Mouse (Mus musculus) MEL (cell line): ENCODE data around the gene Mlxip. TPM values are rescaled to one million over a fixed set of nuclear protein-coding genes. Genes with fewer than 3 reads are reported as not detected.

Experiments used
- DNase-seq: peaks from one replicate; pipeline ENCODE4 v3.0.0; 2011; ENCODE audit warnings: low read depth, low spot score
- H3K27ac ChIP-seq: 2 replicates; pipeline ENCODE4 v1.5.1; 2012; ENCODE audit warnings: low read depth, mild to moderate bottlenecking, control low read depth, low read length, moderate library complexity; ENCODE audit not compliant: control insufficient read depth
- H3K27me3 ChIP-seq, 2 experiments: fragments of 150-350 bp in 1 of 2; sonication (generic) in 1 of 2; 2 replicates each; pipeline ENCODE4 v1.6.1; 2012; ENCODE audit warnings: low read length in 2 of 2, mild to moderate bottlenecking in 2 of 2, improper control_type of control experiment in 1 of 2, moderate library complexity in 1 of 2; ENCODE audit not compliant: insufficient read depth in 2 of 2, control insufficient read depth in 1 of 2
- H3K36me3 ChIP-seq, 2 experiments: 2 replicates each; pipeline ENCODE4 v1.6.1; 2012 to 2014; ENCODE audit warnings: low read length in 2 of 2, improper control_type of control experiment in 1 of 2, inconsistent platforms in 1 of 2, mild to moderate bottlenecking in 1 of 2; ENCODE audit not compliant: insufficient read depth in 2 of 2, control insufficient read depth in 1 of 2
- H3K4me1 ChIP-seq, 2 experiments: fragments of 150-350 bp in 1 of 2; sonication (generic) in 1 of 2; 2 replicates each; pipeline ENCODE4 v1.6.1; 2012; ENCODE audit warnings: low read length in 2 of 2, improper control_type of control experiment in 1 of 2, mild to moderate bottlenecking in 1 of 2; ENCODE audit not compliant: insufficient read depth in 2 of 2, control insufficient read depth in 1 of 2
- H3K4me3 ChIP-seq, 2 experiments: fragments of 150-350 bp in 1 of 2; sonication (generic) in 1 of 2; 2 replicates each; pipeline ENCODE4 v1.5.1; 2012; ENCODE audit warnings: low read depth in 2 of 2, low read length in 2 of 2, mild to moderate bottlenecking in 2 of 2, moderate library complexity in 2 of 2, control low read depth in 1 of 2, improper control_type of control experiment in 1 of 2; ENCODE audit not compliant: control insufficient read depth in 1 of 2, insufficient read depth in 1 of 2
- H3K79me2 ChIP-seq: 2 replicates; pipeline ENCODE4 v1.6.1; 2012; ENCODE audit warnings: mild to moderate bottlenecking, low read length, moderate library complexity; ENCODE audit not compliant: control insufficient read depth, poor library complexity, insufficient read depth
- H3K9ac ChIP-seq: 2 replicates; pipeline ENCODE4 v1.6.1; 2012; ENCODE audit warnings: low read depth, mild to moderate bottlenecking, control low read depth, low read length, moderate library complexity; ENCODE audit not compliant: control insufficient read depth, poor library complexity, severe bottlenecking
- H3K9me3 ChIP-seq: fragments of 150-350 bp; sonication (generic); replicated peaks from 2 replicates; pipeline ENCODE4 v1.6.1; 2012; ENCODE audit warnings: mild to moderate bottlenecking, low read length, improper control_type of control experiment, moderate library complexity; ENCODE audit not compliant: insufficient read depth
- CHD1 ChIP-seq: IDR thresholded peaks from 2 replicates; pipeline ENCODE4 v1.6.1; 2012; ENCODE audit warnings: low read depth, mild to moderate bottlenecking, inconsistent platforms, low read length, improper control_type of control experiment
- CHD2 ChIP-seq: IDR thresholded peaks from 2 replicates; pipeline ENCODE4 v1.6.1; 2011; ENCODE audit warnings: low read length, improper control_type of control experiment
- NRF1 ChIP-seq: IDR thresholded peaks from 2 replicates; pipeline ENCODE4 v1.6.1; 2014; ENCODE audit warnings: low read depth, mild to moderate bottlenecking, inconsistent platforms, low read length, improper control_type of control experiment, moderate library complexity; ENCODE audit not compliant: poor library complexity, insufficient read depth, severe bottlenecking
- POLR2A ChIP-seq, 2 experiments: IDR thresholded peaks; 2 replicates each; pipeline ENCODE4 v1.6.1; 2011 to 2012; ENCODE audit warnings: low read length in 2 of 2, mild to moderate bottlenecking in 2 of 2, control low read depth in 1 of 2, improper control_type of control experiment in 1 of 2, low read depth in 1 of 2, moderate library complexity in 1 of 2; ENCODE audit not compliant: control insufficient read depth in 1 of 2, insufficient read depth in 1 of 2, poor library complexity in 1 of 2
- POLR2AphosphoS2 ChIP-seq: IDR thresholded peaks from 2 replicates; pipeline ENCODE4 v1.6.1; 2011; ENCODE audit warnings: low read length, improper control_type of control experiment
- RCOR1 ChIP-seq: IDR thresholded peaks from 2 replicates; pipeline ENCODE4 v1.6.1; 2012; ENCODE audit warnings: low read depth, mild to moderate bottlenecking, inconsistent platforms, low read length, improper control_type of control experiment
- SMC3 ChIP-seq: IDR thresholded peaks from 2 replicates; pipeline ENCODE4 v1.6.1; 2011; ENCODE audit warnings: low read depth, low read length, improper control_type of control experiment
- TAL1 ChIP-seq: IDR thresholded peaks from 2 replicates; pipeline ENCODE4 v1.6.1; 2012; ENCODE audit warnings: mild to moderate bottlenecking, inconsistent platforms, low read length, moderate library complexity, mixed read lengths
- TBP ChIP-seq: IDR thresholded peaks from 2 replicates; pipeline ENCODE4 v1.8.0; 2011; ENCODE audit warnings: low read depth, low read length, improper control_type of control experiment
- TCF12 ChIP-seq: IDR thresholded peaks from 2 replicates; pipeline ENCODE4 v1.6.1; 2014; ENCODE audit warnings: low read depth, mild to moderate bottlenecking, inconsistent platforms, low read length, improper control_type of control experiment, moderate library complexity
- UBTF ChIP-seq: IDR thresholded peaks from 2 replicates; pipeline ENCODE4 v1.6.1; 2012; ENCODE audit warnings: low read depth, mild to moderate bottlenecking, inconsistent platforms, low read length, improper control_type of control experiment, moderate library complexity, borderline replicate concordance; ENCODE audit not compliant: insufficient read depth
- USF2 ChIP-seq, 2 experiments: IDR thresholded peaks; 2 replicates each; pipeline ENCODE4 v1.6.1; 2011 to 2012; ENCODE audit warnings: improper control_type of control experiment in 2 of 2, low read length in 2 of 2, borderline replicate concordance in 1 of 2, inconsistent platforms in 1 of 2, low read depth in 1 of 2, mild to moderate bottlenecking in 1 of 2; ENCODE audit not compliant: insufficient read depth in 1 of 2
- ZKSCAN1 ChIP-seq: IDR thresholded peaks from 2 replicates; pipeline ENCODE4 v1.6.1; 2012; ENCODE audit warnings: low read depth, mild to moderate bottlenecking, inconsistent platforms, low read length, improper control_type of control experiment, moderate library complexity
- ZNF384 ChIP-seq: IDR thresholded peaks from 2 replicates; pipeline ENCODE4 v1.6.1; 2012; ENCODE audit warnings: low read depth, mild to moderate bottlenecking, inconsistent platforms, low read length, improper control_type of control experiment
- polyA plus RNA-seq, 2 experiments: library from polyadenylated mRNA; stranded (reverse) in 1 of 2; unstranded in 1 of 2; fragments of >175 nt in 1 of 2; fragments of >200 nt in 1 of 2; gene quantifications; 2 replicates each; pipeline versions ENCODE4 v1.2.1 to v1.2.4; 2012; ENCODE audit warnings: low replicate concordance in 2 of 2, low read depth in 1 of 2; ENCODE audit not compliant: insufficient read length in 2 of 2, insufficient read depth in 1 of 2, missing spikeins in 1 of 2
- total RNA-seq: library from RNA; depleted of rRNA; stranded (reverse); fragments of 300-350 nt; gene quantifications from 2 replicates; pipeline ENCODE4 v1.2.3, GENCODE M21; 2012

Gene Mlxip
- total and polyA plus RNA-seq, 3 experiments, result 5.2 to 21.9 TPM; not detected in 1

GRCm38 (mm10) chr5:123359431-123359830 lies 35.2 kb upstream of the Mlxip start:
- Histone ChIP-seq H3K36me3 (no peaks in the 10 kb centered on the region), H3K27me3 (no peaks in the 10 kb centered on the region), H3K4me3 (no peak overlapping the region), H3K9ac (no peak overlapping the region), H3K9me3 (no peaks in the 10 kb centered on the region), H3K79me2 (no peaks in the 10 kb centered on the region), H3K27ac (no peak overlapping the region), H3K4me1 (no peaks in the 10 kb centered on the region)
- no peak for DNase-seq
- no peak for TF ChIP-seq TAL1
- no peak for TF ChIP-seq ZKSCAN1
- no peak for TF ChIP-seq NRF1
- TF ChIP-seq ZNF384, result no peak
- no peak for TF ChIP-seq POLR2AphosphoS2
- TF ChIP-seq USF2 (IDR thresholded peaks at IDR 0.05; ENCODE audit: borderline replicate concordance in 1 of 2, insufficient read depth in 1 of 2, low read depth in 1 of 2, low read length in 2 of 2), result no peak
- no peak for TF ChIP-seq CHD1

GRCm38 (mm10) chr5:123362911-123363310 lies 31.7 kb upstream of the Mlxip start:
- no peaks in the 10 kb centered on the region for H3K9me3 ChIP-seq
- H3K27ac ChIP-seq, result no peak overlapping the region
- DNase-seq, result no peak
- TF ChIP-seq RCOR1, result no peak
- no peak for TF ChIP-seq ZKSCAN1
- no peak for TF ChIP-seq UBTF
- TF ChIP-seq TCF12, result no peak
- no peak for TF ChIP-seq POLR2A (IDR thresholded peaks at IDR 0.05; ENCODE audit: control insufficient read depth in 1 of 2, insufficient read depth in 1 of 2, low read depth in 1 of 2, low read length in 2 of 2, poor library complexity in 1 of 2)
- TF ChIP-seq TAL1, result no peak
- no peak for TF ChIP-seq CHD2
- TF ChIP-seq TBP, result no peak
- no peak for TF ChIP-seq CHD1
- TF ChIP-seq, all 39 proteins: peak for 0
- H3K79me2 ChIP-seq, result no peaks in the 10 kb centered on the region
- no peaks in the 10 kb centered on the region for H3K27me3 ChIP-seq
- no peaks in the 10 kb centered on the region for H3K36me3 ChIP-seq
- no peak overlapping the region for H3K9ac ChIP-seq
- H3K4me3 ChIP-seq, result no peak overlapping the region
- no peaks in the 10 kb centered on the region for H3K4me1 ChIP-seq

GRCm38 (mm10) chr5:123364302-123364971 lies 30.2 kb upstream of the Mlxip start:
- Histone ChIP-seq H3K27ac (no peak overlapping the region), H3K79me2 (no peaks in the 10 kb centered on the region)
- DNase-seq, result no peak
- no peak for TF ChIP-seq SMC3
- TF ChIP-seq, all 39 proteins: peak for 0
- Histone ChIP-seq H3K4me3 (no peak overlapping the region), H3K36me3 (no peaks in the 10 kb centered on the region), H3K9me3 (no peaks in the 10 kb centered on the region), H3K4me1 (no peaks in the 10 kb centered on the region), H3K9ac (no peak overlapping the region), H3K27me3 (no peaks in the 10 kb centered on the region)
